ENCODE assay signal across 8 mouse cellular contexts in genomic region chr4:57845031-57845431, GRCm38 (mm10).
DNase-seq lines count a peak whose midpoint lies in the region; ATAC-seq and TF ChIP-seq lines count a peak whose summit lies in the region.

No protein-coding gene starts in this region.

- H3K9ac ChIP-seq in forebrain, postnatal 0 days: no peak overlapping the region
- peak overlapping the region; percentile 26; the same call in 1 of the 2 replicates for H3K9ac ChIP-seq in midbrain, embryonic 14.5 days (replicated peaks; ENCODE audit: low read length)

- peak; percentile 69 for ATAC-seq in forebrain, postnatal 0 days
- ATAC-seq in midbrain, embryonic 14.5 days (ENCODE audit: low FRiP score, low TSS enrichment): peak; percentile 59; the same call in 1 of the 2 replicates

- 0 out of 2 replicates have a peak overlapping the region, but pooled peaks have one; percentile 54 for H3K27ac ChIP-seq in forebrain, postnatal 0 days (ENCODE audit: low read depth, low read length)
- H3K27ac ChIP-seq in limb, embryonic 10.5 days: peak overlapping the region; percentile 94
- peak overlapping the region; percentile 67 for H3K27ac ChIP-seq in midbrain, embryonic 14.5 days (replicated peaks; ENCODE audit: low read depth, low read length)

- H3K9me3 ChIP-seq in E14TG2a.4 (ENCODE audit: low read length): peaks cover 98% of the 10 kb centered on the region
- H3K9me3 ChIP-seq in forebrain, postnatal 0 days (ENCODE audit: low read length): no peaks in the 10 kb centered on the region
- H3K9me3 ChIP-seq in limb, embryonic 10.5 days (replicated peaks): no peaks in the 10 kb centered on the region
- no peaks in the 10 kb centered on the region for H3K9me3 ChIP-seq in midbrain, embryonic 14.5 days (ENCODE audit: control insufficient read depth, low read length)

- TF ChIP-seq CTCF in E14TG2a.4 (conservative IDR thresholded peaks at IDR 0.05; ENCODE audit: low read length): no peak
- TF ChIP-seq CTCF in forebrain, postnatal 0 days (IDR thresholded peaks at IDR 0.05; ENCODE audit: low read depth): no peak

- intact Hi-C loops in heart, postnatal 36 days (cut with DNase I): no loop called here

- WGBS in forebrain, postnatal 0 days: 10% methylated on average over 10 of the region's 10 CpGs
- 0% methylated on average over 10 of the region's 10 CpGs for WGBS in limb, embryonic 10.5 days
- 3% methylated on average over 10 of the region's 10 CpGs for WGBS in midbrain, embryonic 14.5 days

- peaks cover 65% of the 10 kb centered on the region for H3K36me3 ChIP-seq in E14TG2a.4 (ENCODE audit: insufficient read depth, low read length)
- H3K36me3 ChIP-seq in forebrain, postnatal 0 days (ENCODE audit: insufficient read depth): no peaks in the 10 kb centered on the region
- peaks cover 12% of the 10 kb centered on the region for H3K36me3 ChIP-seq in limb, embryonic 10.5 days
- no peaks in the 10 kb centered on the region for H3K36me3 ChIP-seq in midbrain, embryonic 14.5 days (ENCODE audit: control insufficient read depth, insufficient read depth, low read length)

- H3K4me1 ChIP-seq in E14TG2a.4 (replicated peaks; ENCODE audit: low read depth, low read length): peaks cover 44% of the 10 kb centered on the region
- H3K4me1 ChIP-seq in forebrain, postnatal 0 days (ENCODE audit: insufficient read depth): no peaks in the 10 kb centered on the region
- H3K4me1 ChIP-seq in limb, embryonic 10.5 days: peaks cover 69% of the 10 kb centered on the region
- H3K4me1 ChIP-seq in midbrain, embryonic 14.5 days (ENCODE audit: control insufficient read depth, insufficient read depth, low read length): peaks cover 13% of the 10 kb centered on the region

- peak overlapping the region; percentile 57 for H3K4me3 ChIP-seq in E14TG2a.4 (replicated peaks; ENCODE audit: low read length)
- H3K4me3 ChIP-seq in forebrain, postnatal 0 days (ENCODE audit: low read depth, low read length): peak overlapping the region; percentile 16
- H3K4me3 ChIP-seq in limb, embryonic 10.5 days: peak overlapping the region; percentile 58
- peak overlapping the region; percentile 10; the same call in 1 of the 2 replicates for H3K4me3 ChIP-seq in midbrain, embryonic 14.5 days (replicated peaks; ENCODE audit: low read depth, low read length)

- H3K27me3 ChIP-seq in E14TG2a.4 (ENCODE audit: insufficient read depth, low read length): no peaks in the 10 kb centered on the region
- H3K27me3 ChIP-seq in forebrain, postnatal 0 days (ENCODE audit: insufficient read depth, low read length): no peaks in the 10 kb centered on the region
- H3K27me3 ChIP-seq in limb, embryonic 10.5 days (ENCODE audit: low read depth, poor library complexity, severe bottlenecking): no peaks in the 10 kb centered on the region
- H3K27me3 ChIP-seq in midbrain, embryonic 14.5 days (ENCODE audit: control insufficient read depth, insufficient read depth, low read length): no peaks in the 10 kb centered on the region

- DNase-seq in adrenal gland, adult 2 months: peak; percentile 96
- DNase-seq in forebrain, postnatal 0 days: no peak
- DNase-seq in heart, postnatal 36 days: peak; percentile 85
- DNase-seq in limb, embryonic 10.5 days (ENCODE audit: low spot score): peak; percentile 81
- DNase-seq in midbrain, embryonic 14.5 days: peak; percentile 70
- peak; percentile 67 for DNase-seq in testis, postnatal 10 days (ENCODE audit: low spot score)
- no peak for DNase-seq in thymus, postnatal 10 days (ENCODE audit: low spot score in 2 of 2)

- peak overlapping the region; percentile 27 for H3K4me2 ChIP-seq in forebrain, postnatal 0 days (ENCODE audit: low read depth)
- H3K4me2 ChIP-seq in midbrain, embryonic 14.5 days (ENCODE audit: low read length): peak overlapping the region; percentile 23

Comparison
In these comparisons a context has a peak if more than half of its experiments do, and no peak if none do; other contexts are left out.
1. DNase-seq: peak in adrenal gland, adult 2 months (single experiment), heart, postnatal 36 days (2 of 2), limb, embryonic 10.5 days (single experiment), midbrain, embryonic 14.5 days (single experiment) and testis, postnatal 10 days (single experiment); none in forebrain, postnatal 0 days (single experiment) and thymus, postnatal 10 days (0 of 2).
2. Peak in every context shown above with its lines, with median percentiles within 50 percentile points of each other: H3K4me3 ChIP-seq and H3K27ac ChIP-seq.